Mouse (Mus musculus) hindbrain, embryonic 10.5 days (tissue): ENCODE measurements at regions not wholly inside any gene's neighbourhood (a gene's known extent, or its start where the extent isn't known, plus 50 kb on each side); places are given as distances from the start of the nearest gene placed in this dataset.
A peak's percentile ranks its signal among the peaks of the same experiment; 100 is the strongest.

Experiments used
- DNase-seq: peaks from one replicate; pipeline ENCODE4 v3.0.0-alpha.2; 2017; ENCODE audit warnings: low spot score
- H3K27ac ChIP-seq: fragments of 300-500 bp; sonication (generic); 2 replicates; pipeline ENCODE4 v1.5.1; 2016; ENCODE audit warnings: mild to moderate bottlenecking, moderate library complexity
- H3K27me3 ChIP-seq: fragments of 300-500 bp; sonication (generic); 2 replicates; pipeline ENCODE4 v1.6.1; 2016; ENCODE audit warnings: mild to moderate bottlenecking; ENCODE audit not compliant: poor library complexity, insufficient read depth, severe bottlenecking
- H3K36me3 ChIP-seq: fragments of 300-500 bp; sonication (generic); 2 replicates; pipeline ENCODE4 v1.6.1; 2016; ENCODE audit warnings: mild to moderate bottlenecking, moderate library complexity
- H3K4me1 ChIP-seq: fragments of 300-500 bp; sonication (generic); replicated peaks from 2 replicates; pipeline ENCODE4 v1.6.1; 2016; ENCODE audit warnings: mild to moderate bottlenecking
- H3K4me3 ChIP-seq: fragments of 300-500 bp; sonication (generic); 2 replicates; pipeline ENCODE4 v1.5.1; 2016; ENCODE audit warnings: mild to moderate bottlenecking, moderate library complexity
- H3K9me3 ChIP-seq: fragments of 300-500 bp; sonication (generic); 2 replicates; pipeline ENCODE4 v1.6.1; 2016; ENCODE audit warnings: mild to moderate bottlenecking, moderate library complexity
- WGBS: fragments of 180-500 bp; shearing (Covaris S2); methylation state at CpG from one replicate; pipeline ENCODE4 v1.1.7; 2016; 5-methylcytosine and 5-hydroxymethylcytosine counted together

GRCm38 (mm10) chr4:22269064-22269463 is 88.3 kb upstream of the Fbxl4 start:
- Histone ChIP-seq H3K27me3 (no peaks in the 10 kb centered on the region), H3K9me3 (no peaks in the 10 kb centered on the region), H3K36me3 (no peaks in the 10 kb centered on the region), H3K4me1 (no peaks in the 10 kb centered on the region), H3K4me3 (no peak overlapping the region), H3K27ac (no peak overlapping the region)
- no peak for DNase-seq
- WGBS = 58% methylated on average over 6 of the region's 6 CpGs

- Histone ChIP-seq H3K4me1 (no peaks in the 10 kb centered on the region), H3K27me3 (no peaks in the 10 kb centered on the region), H3K9me3 (0 out of 2 replicates have a peak, but pooled peaks cover 4% of the 10 kb centered on the region), H3K36me3 (no peaks in the 10 kb centered on the region), H3K27ac (no peak overlapping the region), H3K4me3 (no peak overlapping the region)
- 82% methylated on average over 4 of the region's 4 CpGs for WGBS
- no peak for DNase-seq
Measured at GRCm38 (mm10) chr4:22274178-22274577, 83.2 kb upstream of the Fbxl4 start.

GRCm38 (mm10) chr4:22282536-22283323 is 74.6 kb upstream of the Fbxl4 start:
- 72% methylated on average over 4 of the region's 4 CpGs for whole genome bisulfite sequencing
- Histone ChIP-seq H3K4me3 (no peak overlapping the region), H3K27ac (no peak overlapping the region), H3K9me3 (no peaks in the 10 kb centered on the region), H3K4me1 (no peaks in the 10 kb centered on the region), H3K36me3 (no peaks in the 10 kb centered on the region), H3K27me3 (no peaks in the 10 kb centered on the region)
- DNase-seq = no peak

GRCm38 (mm10) chr4:22292169-22292568 is 65.2 kb upstream of the Fbxl4 start:
- H3K4me3 ChIP-seq = no peak overlapping the region
- no peaks in the 10 kb centered on the region for H3K9me3 ChIP-seq
- WGBS = 68% methylated on average over 3 of the region's 3 CpGs
- no peaks in the 10 kb centered on the region for H3K27me3 ChIP-seq
- no peak for DNase-seq
- H3K27ac ChIP-seq = no peak overlapping the region
- no peaks in the 10 kb centered on the region for H3K4me1 ChIP-seq
- H3K36me3 ChIP-seq = no peaks in the 10 kb centered on the region

GRCm38 (mm10) chr4:22300206-22300605 is 57.1 kb upstream of the Fbxl4 start:
- Histone ChIP-seq H3K4me3 (no peak overlapping the region), H3K36me3 (no peaks in the 10 kb centered on the region), H3K27me3 (no peaks in the 10 kb centered on the region), H3K9me3 (no peaks in the 10 kb centered on the region), H3K27ac (no peak overlapping the region), H3K4me1 (peaks cover 11% of the 10 kb centered on the region)
- WGBS = 93% methylated on average over 7 of the region's 7 CpGs
- no peak for DNase-seq

- Histone ChIP-seq H3K27me3 (no peaks in the 10 kb centered on the region), H3K4me3 (no peak overlapping the region), H3K9me3 (no peaks in the 10 kb centered on the region), H3K4me1 (peaks cover 11% of the 10 kb centered on the region), H3K36me3 (no peaks in the 10 kb centered on the region), H3K27ac (peak overlapping the region; percentile 53; the same call in 1 of the 2 replicates)
- WGBS = 71% methylated on average over 9 of the region's 9 CpGs
- DNase-seq = no peak
Measured at GRCm38 (mm10) chr4:22301148-22301942, 56.0 kb upstream of the Fbxl4 start.

- DNase-seq = no peak
- no peak overlapping the region for H3K4me3 ChIP-seq
- H3K27ac ChIP-seq = peak overlapping the region; percentile 53; the same call in 1 of the 2 replicates
- H3K27me3 ChIP-seq = no peaks in the 10 kb centered on the region
- no peaks in the 10 kb centered on the region for H3K36me3 ChIP-seq
- WGBS = 40% methylated on average over 4 of the region's 4 CpGs
- H3K9me3 ChIP-seq = no peaks in the 10 kb centered on the region
- H3K4me1 ChIP-seq = peaks cover 11% of the 10 kb centered on the region
Measured at GRCm38 (mm10) chr4:22301943-22302215, 55.5 kb upstream of the Fbxl4 start.

GRCm38 (mm10) chr4:22302262-22302661 is 55.1 kb upstream of the Fbxl4 start:
- DNase-seq = no peak

More at GRCm38 (mm10) chr4:22302262-22302661, 55.1 kb upstream of the Fbxl4 start:
- Histone ChIP-seq H3K36me3 (no peaks in the 10 kb centered on the region), H3K4me1 (peaks cover 11% of the 10 kb centered on the region), H3K4me3 (no peak overlapping the region), H3K9me3 (no peaks in the 10 kb centered on the region), H3K27ac (no peak overlapping the region), H3K27me3 (no peaks in the 10 kb centered on the region)
- WGBS = 90% methylated on average over 1 of the region's 1 CpGs
